Mouse (Mus musculus) embryonic facial prominence, embryonic 13.5 days (tissue): Measurements from ENCODE around the gene Palm. TPM values are rescaled to one million over a fixed set of nuclear protein-coding genes. Genes with fewer than 3 reads are reported as not detected.
"Not testable (repeated sequence)": the region's sequence is repeated elsewhere in the genome, so short reads cannot be mapped to it uniquely, and the experiment has no call there.

ENCODE experiments used
- ATAC-seq: fragments of 200-750 bp; cut with Nextera tagmentation; 2 replicates; pipeline ENCODE4 v1.8.0; 2017; ENCODE audit warnings: low read depth; ENCODE audit not compliant: insufficient number of reproducible peaks, insufficient read depth, low FRiP score, low TSS enrichment
- H3K27ac ChIP-seq: fragments of 300-500 bp; sonication (generic); 2 replicates; pipeline ENCODE4 v1.5.1; 2015; ENCODE audit warnings: moderate library complexity, mild to moderate bottlenecking, inconsistent platforms
- H3K27me3 ChIP-seq: fragments of 300-500 bp; sonication (generic); 2 replicates; pipeline ENCODE4 v1.6.1; 2015; ENCODE audit warnings: mild to moderate bottlenecking, inconsistent platforms
- H3K36me3 ChIP-seq: fragments of 300-500 bp; sonication (generic); 2 replicates; pipeline ENCODE4 v1.6.1; 2015; ENCODE audit warnings: mild to moderate bottlenecking, inconsistent platforms
- H3K4me1 ChIP-seq: fragments of 300-500 bp; sonication (generic); 2 replicates; pipeline ENCODE4 v1.6.1; 2015; ENCODE audit warnings: inconsistent platforms
- H3K4me2 ChIP-seq: fragments of 300-500 bp; sonication (generic); 2 replicates; pipeline ENCODE4 v1.6.1; 2015; ENCODE audit warnings: moderate library complexity, mild to moderate bottlenecking, inconsistent platforms
- H3K4me3 ChIP-seq: fragments of 300-500 bp; sonication (generic); 2 replicates; pipeline ENCODE4 v1.5.1; 2015; ENCODE audit warnings: mild to moderate bottlenecking, inconsistent platforms
- H3K9ac ChIP-seq: fragments of 300-500 bp; sonication (generic); 2 replicates; pipeline ENCODE4 v1.6.1; 2015; ENCODE audit warnings: mild to moderate bottlenecking, inconsistent platforms
- H3K9me3 ChIP-seq: fragments of 300-500 bp; sonication (generic); 2 replicates; pipeline ENCODE4 v1.6.1; 2016; ENCODE audit warnings: inconsistent platforms
- WGBS: fragments of 180-500 bp; shearing (Covaris S2); methylation state at CpG from one replicate; pipeline ENCODE4 v1.1.7; 2015; ENCODE audit warnings: mixed read lengths; 5-methylcytosine and 5-hydroxymethylcytosine counted together
- polyA plus RNA-seq: library from polyadenylated mRNA; unstranded; fragments of >200 nt; fragmentation: Nextera tagmentation; extraction: Ambion mirVana; gene quantifications from 2 replicates; pipeline ENCODE4 v1.2.1, GENCODE M21; 2015

Gene Palm
- polyA plus RNA-seq, result 105 and 112 TPM in 2 replicates

- peak within 1 kb of the TSS; percentile 85 for H3K4me2 ChIP-seq
- no peaks in the 10 kb centered on the region for H3K9me3 ChIP-seq
- 8% methylated on average over 34 of the region's 51 CpGs for WGBS
- peak within 1 kb of the TSS; percentile 91 for H3K4me3 ChIP-seq
- H3K4me1 ChIP-seq, result peaks cover 24% of the 10 kb centered on the region
- H3K27me3 ChIP-seq, result no peaks in the 10 kb centered on the region
- peak; percentile 56; the same call in 1 of the 2 replicates for ATAC-seq
- H3K27ac ChIP-seq, result peak within 1 kb of the TSS; percentile 86
- peaks cover 6% of the 10 kb centered on the region; the same call in 1 of the 2 replicates for H3K36me3 ChIP-seq
- H3K9ac ChIP-seq, result peak within 1 kb of the TSS; percentile 98
Measured at GRCm38 (mm10) chr10:79793051-79793737, at the start of gene Palm. Palm (plus strand) TSS chr10:79793572.

- H3K4me1 ChIP-seq, result peaks cover 13% of the 10 kb centered on the region
- no peak overlapping the region for H3K4me2 ChIP-seq
- no peak overlapping the region for H3K9ac ChIP-seq
- 91% methylated on average over 15 of the region's 15 CpGs for WGBS
- H3K4me3 ChIP-seq, result no peak overlapping the region
- no peak overlapping the region for H3K27ac ChIP-seq
- no peak for ATAC-seq
- H3K36me3 ChIP-seq, result peaks cover 58% of the 10 kb centered on the region
- H3K27me3 ChIP-seq, result no peaks in the 10 kb centered on the region
- H3K9me3 ChIP-seq, result peaks cover 28% of the 10 kb centered on the region
Measured at GRCm38 (mm10) chr10:79743650-79744365, 49.6 kb upstream of the Palm start.

GRCm38 (mm10) chr10:79745411-79745810, 48.0 kb upstream of the Palm start:
- WGBS, result 90% methylated on average over 3 of the region's 3 CpGs
- Histone ChIP-seq H3K9ac (peak overlapping the region; percentile 79), H3K36me3 (peaks cover 42% of the 10 kb centered on the region), H3K27ac (no peak overlapping the region), H3K4me3 (peak overlapping the region; percentile 72), H3K4me2 (peak overlapping the region; percentile 64), H3K27me3 (no peaks in the 10 kb centered on the region), H3K9me3 (peaks cover 12% of the 10 kb centered on the region), H3K4me1 (peaks cover 13% of the 10 kb centered on the region)
- ATAC-seq, result no peak

GRCm38 (mm10) chr10:79745898-79746773, 47.2 kb upstream of the Palm start, which contains the start of gene Polrmt:
Polrmt (minus strand) TSS chr10:79746581.
- no peaks in the 10 kb centered on the region for H3K27me3 ChIP-seq
- peaks cover 35% of the 10 kb centered on the region for H3K36me3 ChIP-seq
- peak within 1 kb of the TSS; percentile 79 for H3K9ac ChIP-seq
- H3K4me2 ChIP-seq, result peak within 1 kb of the TSS; percentile 64
- peaks cover 5% of the 10 kb centered on the region; the same call in 1 of the 2 replicates for H3K9me3 ChIP-seq
- WGBS, result 3% methylated on average over 38 of the region's 38 CpGs
- H3K4me1 ChIP-seq, result peaks cover 13% of the 10 kb centered on the region
- peak within 1 kb of the TSS; percentile 72 for H3K4me3 ChIP-seq
- H3K27ac ChIP-seq, result no peak within 1 kb of the TSS
- ATAC-seq, result peak; percentile 90

- WGBS, result 23% methylated on average over 6 of the region's 6 CpGs
- Histone ChIP-seq H3K9ac (peak overlapping the region; percentile 58), H3K27ac (no peak overlapping the region), H3K4me1 (peaks cover 13% of the 10 kb centered on the region), H3K27me3 (no peaks in the 10 kb centered on the region), H3K9me3 (no peaks in the 10 kb centered on the region), H3K4me2 (peak overlapping the region; percentile 64), H3K36me3 (peaks cover 29% of the 10 kb centered on the region), H3K4me3 (peak overlapping the region; percentile 72)
- ATAC-seq, result 0 out of 2 replicates have a peak, but pooled peaks have one; percentile 21
Measured at GRCm38 (mm10) chr10:79746774-79747151, 46.6 kb upstream of the Palm start.

GRCm38 (mm10) chr10:79748496-79748895, 44.9 kb upstream of the Palm start:
- Histone ChIP-seq H3K36me3 (peaks cover 11% of the 10 kb centered on the region), H3K4me3 (no peak overlapping the region), H3K9ac (no peak overlapping the region), H3K4me2 (no peak overlapping the region), H3K9me3 (no peaks in the 10 kb centered on the region), H3K27me3 (no peaks in the 10 kb centered on the region), H3K27ac (no peak overlapping the region), H3K4me1 (peaks cover 13% of the 10 kb centered on the region)
- no peak for ATAC-seq
- 73% methylated on average over 6 of the region's 6 CpGs for WGBS

- ATAC-seq, result peak; percentile 77; the same call in 1 of the 2 replicates
- Histone ChIP-seq H3K27ac (no peak within 1 kb of the TSS), H3K27me3 (no peaks in the 10 kb centered on the region), H3K4me3 (peak within 1 kb of the TSS; percentile 41), H3K9me3 (no peaks in the 10 kb centered on the region), H3K4me1 (peaks cover 10% of the 10 kb centered on the region), H3K36me3 (peaks cover 43% of the 10 kb centered on the region), H3K4me2 (peak within 1 kb of the TSS; percentile 72), H3K9ac (peak within 1 kb of the TSS; percentile 68)
- 2% methylated on average over 26 of the region's 36 CpGs for WGBS
Measured at GRCm38 (mm10) chr10:79754856-79755516, 38.4 kb upstream of the Palm start, which contains the start of gene Fgf22. Fgf22 (plus strand) TSS chr10:79755076.

- WGBS, result 65% methylated on average over 3 of the region's 3 CpGs
Measured at GRCm38 (mm10) chr10:79755854-79756253, 37.5 kb upstream of the Palm start.

GRCm38 (mm10) chr10:79756660-79757059, 36.7 kb upstream of the Palm start:
- H3K4me2 ChIP-seq, result no peak overlapping the region
- no peaks in the 10 kb centered on the region for H3K27me3 ChIP-seq
- no peak for ATAC-seq
- H3K9ac ChIP-seq, result no peak overlapping the region
- H3K9me3 ChIP-seq, result no peaks in the 10 kb centered on the region
- H3K27ac ChIP-seq, result no peak overlapping the region
- H3K4me1 ChIP-seq, result peaks cover 10% of the 10 kb centered on the region
- 91% methylated on average over 24 of the region's 24 CpGs for WGBS
- H3K36me3 ChIP-seq, result peaks cover 59% of the 10 kb centered on the region
- H3K4me3 ChIP-seq, result no peak overlapping the region

More at GRCm38 (mm10) chr10:79755854-79756253, 37.5 kb upstream of the Palm start:
- H3K4me1 ChIP-seq, result peaks cover 10% of the 10 kb centered on the region
- H3K9ac ChIP-seq, result 0 out of 2 replicates have a peak overlapping the region, but pooled peaks have one; percentile 68
- no peak overlapping the region for H3K4me2 ChIP-seq
- H3K27me3 ChIP-seq, result no peaks in the 10 kb centered on the region
- no peaks in the 10 kb centered on the region for H3K9me3 ChIP-seq
- no peak for ATAC-seq
- no peak overlapping the region for H3K27ac ChIP-seq
- H3K36me3 ChIP-seq, result peaks cover 51% of the 10 kb centered on the region
- H3K4me3 ChIP-seq, result no peak overlapping the region

- not testable (repeated sequence) for H3K27me3 ChIP-seq, ATAC-seq
- WGBS, result 88% methylated on average over 1 of the region's 1 CpGs
Measured at GRCm38 (mm10) chr10:79759675-79760074, 33.7 kb upstream of the Palm start.

More at GRCm38 (mm10) chr10:79759675-79760074, 33.7 kb upstream of the Palm start:
- Histone ChIP-seq H3K4me1 (peaks cover 20% of the 10 kb centered on the region), H3K36me3 (peaks cover 69% of the 10 kb centered on the region)
- not testable (repeated sequence) for H3K27ac ChIP-seq, H3K4me3 ChIP-seq, H3K4me2 ChIP-seq, H3K9me3 ChIP-seq, H3K9ac ChIP-seq
